Mouse (Mus musculus) forebrain, embryonic 10.5 days (tissue): ENCODE measurements around the gene Rnf144a. TPM values are rescaled to one million over a fixed set of nuclear protein-coding genes. Genes with fewer than 3 reads are reported as not detected.
"Not testable (repeated sequence)": the region's sequence is repeated elsewhere in the genome, so short reads cannot be mapped to it uniquely, and the experiment has no call there.

Source experiments
- DNase-seq: peaks from one replicate; pipeline ENCODE4 v3.0.0-alpha.2; 2017; ENCODE audit warnings: low spot score; ENCODE audit errors: extremely low spot score
- H3K27ac ChIP-seq: fragments of 300-500 bp; sonication (generic); 2 replicates; pipeline ENCODE4 v1.5.1; 2016; ENCODE audit warnings: mild to moderate bottlenecking
- H3K27me3 ChIP-seq: fragments of 300-500 bp; sonication (generic); 2 replicates; pipeline ENCODE4 v1.6.1; 2016; ENCODE audit warnings: mild to moderate bottlenecking; ENCODE audit not compliant: poor library complexity, severe bottlenecking
- H3K36me3 ChIP-seq: fragments of 300-500 bp; sonication (generic); replicated peaks from 2 replicates; pipeline ENCODE4 v1.6.1; 2016; ENCODE audit warnings: mild to moderate bottlenecking, moderate library complexity
- H3K4me1 ChIP-seq: fragments of 300-500 bp; sonication (generic); 2 replicates; pipeline ENCODE4 v1.6.1; 2016
- H3K4me3 ChIP-seq: fragments of 300-500 bp; sonication (generic); 2 replicates; pipeline ENCODE4 v1.5.1; 2016; ENCODE audit warnings: mild to moderate bottlenecking, moderate library complexity
- H3K9me3 ChIP-seq: fragments of 300-500 bp; sonication (generic); 2 replicates; pipeline ENCODE4 v1.6.1; 2016; ENCODE audit warnings: mild to moderate bottlenecking, moderate library complexity
- WGBS: fragments of 180-500 bp; shearing (Covaris S2); methylation state at CpG from one replicate; pipeline ENCODE4 v1.1.7; 2016; 5-methylcytosine and 5-hydroxymethylcytosine counted together
- polyA plus RNA-seq: library from polyadenylated mRNA; unstranded; fragments of >200 nt; fragmentation: Nextera tagmentation; extraction: Ambion mirVana; gene quantifications from 2 replicates; pipeline ENCODE4 v1.2.1, GENCODE M21; 2016

The Rnf144a gene
- polyA plus RNA-seq, 1 experiment from 2014 or later = 41.1 TPM

GRCm38 (mm10) chr12:26329031-26329675 lies 85.9 kb downstream of the Rnf144a start:
- DNase-seq = no peak
- H3K27me3 ChIP-seq = no peaks in the 10 kb centered on the region
- H3K4me1 ChIP-seq = peaks cover 6% of the 10 kb centered on the region; the same call in 1 of the 2 replicates
- no peak overlapping the region for H3K4me3 ChIP-seq
- H3K36me3 ChIP-seq = peaks cover 82% of the 10 kb centered on the region
- 94% methylated on average over 6 of the region's 6 CpGs for WGBS
- H3K9me3 ChIP-seq = no peaks in the 10 kb centered on the region
- H3K27ac ChIP-seq = no peak overlapping the region

GRCm38 (mm10) chr12:26323783-26324364 lies 91.2 kb downstream of the Rnf144a start:
- no peaks in the 10 kb centered on the region for H3K4me1 ChIP-seq
- H3K27me3 ChIP-seq = no peaks in the 10 kb centered on the region
- DNase-seq = no peak
- no peak overlapping the region for H3K4me3 ChIP-seq
- H3K9me3 ChIP-seq = no peaks in the 10 kb centered on the region
- peaks cover 90% of the 10 kb centered on the region for H3K36me3 ChIP-seq
- no peak overlapping the region for H3K27ac ChIP-seq
- 92% methylated on average over 5 of the region's 5 CpGs for whole genome bisulfite sequencing

DNA sequence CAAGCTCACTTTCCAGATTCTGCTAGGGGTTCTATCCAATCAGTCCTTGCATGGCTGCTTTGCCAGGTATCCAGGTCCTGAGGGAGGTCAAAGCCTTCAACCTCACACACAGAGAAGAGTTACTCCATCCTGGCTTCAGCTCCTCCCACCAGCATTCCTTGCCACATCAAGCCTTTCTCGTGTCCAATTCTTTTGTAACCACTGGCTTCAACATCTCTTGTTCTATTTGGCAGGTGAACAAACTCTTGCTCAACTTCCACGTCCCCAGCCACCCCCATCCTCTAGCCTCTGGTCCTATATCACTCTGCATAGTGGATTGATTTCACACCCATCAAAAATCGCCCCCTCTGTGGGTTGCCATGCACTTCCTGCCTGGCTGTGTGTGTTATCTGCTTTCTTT lies 98.8 kb downstream of the Rnf144a start:
- H3K9me3 ChIP-seq = no peaks in the 10 kb centered on the region
- DNase-seq = no peak
- no peaks in the 10 kb centered on the region for H3K27me3 ChIP-seq
- 81% methylated on average over 3 of the region's 3 CpGs for WGBS
- no peak overlapping the region for H3K27ac ChIP-seq
- H3K36me3 ChIP-seq = peaks cover 95% of the 10 kb centered on the region
- no peaks in the 10 kb centered on the region for H3K4me1 ChIP-seq
- H3K4me3 ChIP-seq = no peak overlapping the region

GRCm38 (mm10) chr12:26314959-26315358 lies 100.1 kb downstream of the Rnf144a start:
- H3K36me3 ChIP-seq = peaks cover 93% of the 10 kb centered on the region
- no peak for DNase-seq
- no peak overlapping the region for H3K4me3 ChIP-seq
- WGBS = 53% methylated on average over 5 of the region's 5 CpGs
- H3K4me1 ChIP-seq = no peaks in the 10 kb centered on the region
- H3K27ac ChIP-seq = no peak overlapping the region
- no peaks in the 10 kb centered on the region for H3K9me3 ChIP-seq
- H3K27me3 ChIP-seq = no peaks in the 10 kb centered on the region

DNA sequence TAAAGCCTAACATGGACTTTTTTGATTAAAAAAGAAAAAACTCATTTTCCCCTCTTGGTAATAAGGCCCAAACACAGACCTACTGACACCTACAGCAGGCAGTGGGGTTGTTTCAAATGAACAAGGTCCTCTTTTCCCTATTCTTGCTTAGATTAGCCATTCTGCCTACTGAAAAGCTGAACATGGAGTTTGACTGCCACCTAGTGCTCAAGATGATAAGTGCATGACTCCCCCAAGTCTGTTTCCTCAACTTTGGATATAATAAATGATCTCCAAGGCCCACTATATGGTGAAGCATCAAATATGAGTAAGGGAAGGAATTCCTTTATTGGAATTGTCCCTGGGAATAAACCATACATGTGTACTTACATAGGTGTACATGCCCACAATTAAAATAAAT lies 103.5 kb downstream of the Rnf144a start:
- Histone ChIP-seq H3K36me3 (peaks cover 85% of the 10 kb centered on the region), H3K9me3 (no peaks in the 10 kb centered on the region), H3K4me3 (no peak overlapping the region), H3K4me1 (no peaks in the 10 kb centered on the region), H3K27me3 (no peaks in the 10 kb centered on the region), H3K27ac (no peak overlapping the region)
- DNase-seq = peak; percentile 21

GRCm38 (mm10) chr12:26310247-26310646 lies 104.8 kb downstream of the Rnf144a start:
- no peaks in the 10 kb centered on the region for H3K27me3 ChIP-seq
- WGBS = 97% methylated on average over 11 of the region's 11 CpGs
- H3K9me3 ChIP-seq = no peaks in the 10 kb centered on the region
- no peaks in the 10 kb centered on the region for H3K4me1 ChIP-seq
- no peak overlapping the region for H3K27ac ChIP-seq
- no peak for DNase-seq
- H3K36me3 ChIP-seq = peaks cover 83% of the 10 kb centered on the region
- H3K4me3 ChIP-seq = no peak overlapping the region

DNA sequence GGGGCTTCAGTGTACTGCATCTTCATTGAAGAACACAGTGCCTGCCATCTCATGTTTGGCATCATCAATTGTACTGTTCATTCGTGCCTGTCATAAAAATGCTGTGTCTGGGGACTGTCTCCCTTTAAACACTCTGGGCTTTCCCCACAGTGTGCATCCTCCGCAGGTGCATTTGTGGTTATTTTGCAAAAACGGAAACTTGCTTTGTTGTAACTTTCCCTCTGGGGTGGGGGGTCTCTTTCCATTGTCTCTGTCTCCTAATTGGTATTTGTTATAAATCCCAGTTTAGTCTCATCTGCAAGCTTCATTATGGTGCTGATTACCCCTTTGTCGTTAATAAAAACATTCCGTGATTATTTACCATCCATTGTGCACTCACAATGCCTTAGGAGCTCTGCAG lies 112.2 kb downstream of the Rnf144a start:
- Histone ChIP-seq H3K4me1 (peaks cover 22% of the 10 kb centered on the region), H3K36me3 (peaks cover 21% of the 10 kb centered on the region), H3K27me3 (no peaks in the 10 kb centered on the region), H3K9me3 (no peaks in the 10 kb centered on the region; the same call in 1 of the 2 replicates), H3K27ac (no peak overlapping the region), H3K4me3 (no peak overlapping the region)
- 71% methylated on average over 5 of the region's 5 CpGs for WGBS
- DNase-seq = no peak

- Histone ChIP-seq H3K27me3 (no peaks in the 10 kb centered on the region), H3K4me1 (peaks cover 22% of the 10 kb centered on the region), H3K27ac (0 out of 2 replicates have a peak overlapping the region, but pooled peaks have one; percentile 26), H3K9me3 (no peaks in the 10 kb centered on the region; the same call in 1 of the 2 replicates), H3K4me3 (no peak overlapping the region), H3K36me3 (peaks cover 3% of the 10 kb centered on the region; the same call in 1 of the 2 replicates)
- peak; percentile 20 for DNase-seq
- WGBS = 35% methylated on average over 7 of the region's 7 CpGs
These were observed 115.5 kb downstream of the Rnf144a start for GRCm38 (mm10) chr12:26299515-26300090.

DNA sequence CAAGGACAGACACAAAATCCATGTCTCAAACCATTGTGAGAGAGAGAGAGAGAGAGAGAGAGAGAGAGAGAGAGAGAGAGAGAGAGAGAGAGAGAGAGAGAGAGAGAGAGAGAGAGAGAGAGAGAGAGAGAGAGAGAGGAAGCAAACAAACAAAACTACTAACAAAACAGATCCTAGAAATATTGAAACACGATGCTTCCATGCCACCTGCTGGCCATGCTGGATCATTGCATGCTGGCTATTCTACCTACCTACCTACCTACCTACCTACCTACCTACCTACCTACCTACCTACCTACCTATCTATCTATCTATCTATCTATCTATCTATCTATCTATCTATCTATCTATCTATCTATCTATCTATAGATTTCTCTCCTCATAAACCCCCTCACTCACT lies 119.1 kb downstream of the Rnf144a start:
- H3K27ac ChIP-seq, H3K27me3 ChIP-seq, H3K4me3 ChIP-seq, H3K36me3 ChIP-seq, H3K9me3 ChIP-seq, DNase-seq: not testable (repeated sequence)
- 29% methylated on average over 1 of the region's 1 CpGs for WGBS
- peaks cover 11% of the 10 kb centered on the region for H3K4me1 ChIP-seq

- no peaks in the 10 kb centered on the region for H3K9me3 ChIP-seq
- no peak overlapping the region for H3K27ac ChIP-seq
- 83% methylated on average over 2 of the region's 2 CpGs for WGBS
- DNase-seq = no peak
- H3K36me3 ChIP-seq = no peaks in the 10 kb centered on the region
- no peaks in the 10 kb centered on the region for H3K4me1 ChIP-seq
- no peaks in the 10 kb centered on the region; the same call in 1 of the 2 replicates for H3K27me3 ChIP-seq
- no peak overlapping the region for H3K4me3 ChIP-seq
These were observed 125.9 kb downstream of the Rnf144a start for GRCm38 (mm10) chr12:26289200-26289599.

DNA sequence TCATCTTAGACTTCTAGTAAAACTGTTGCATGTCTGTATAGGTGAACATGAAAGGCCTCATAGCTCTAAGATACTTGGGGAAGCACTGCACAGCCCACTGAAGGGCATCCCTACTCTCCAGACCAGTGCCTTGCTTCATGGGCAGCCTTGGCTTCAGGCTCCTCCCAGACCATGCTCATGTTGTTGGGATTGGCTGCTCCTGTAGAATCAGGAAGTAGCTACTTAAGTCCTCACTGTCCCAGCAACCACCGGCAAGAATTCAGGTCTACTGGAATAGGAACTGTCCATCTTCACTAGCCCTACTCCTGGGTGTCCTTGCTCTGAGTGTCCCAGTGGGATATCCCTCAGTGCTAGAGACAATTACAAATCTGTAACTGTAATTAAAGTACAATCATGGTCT lies 126.7 kb downstream of the Rnf144a start:
- H3K27ac ChIP-seq = no peak overlapping the region
- no peak for DNase-seq
- no peaks in the 10 kb centered on the region; the same call in 1 of the 2 replicates for H3K27me3 ChIP-seq
- no peak overlapping the region for H3K4me3 ChIP-seq
- H3K9me3 ChIP-seq = no peaks in the 10 kb centered on the region
- no peaks in the 10 kb centered on the region for H3K36me3 ChIP-seq
- WGBS = 85% methylated on average over 1 of the region's 1 CpGs
- H3K4me1 ChIP-seq = no peaks in the 10 kb centered on the region

- Histone ChIP-seq H3K4me1 (no peaks in the 10 kb centered on the region), H3K27me3 (no peaks in the 10 kb centered on the region; the same call in 1 of the 2 replicates), H3K36me3 (no peaks in the 10 kb centered on the region), H3K4me3 (no peak overlapping the region), H3K9me3 (no peaks in the 10 kb centered on the region), H3K27ac (no peak overlapping the region)
- 94% methylated on average over 8 of the region's 8 CpGs for WGBS
- DNase-seq = no peak
These were observed 129.1 kb downstream of the Rnf144a start for GRCm38 (mm10) chr12:26285939-26286338.

DNA sequence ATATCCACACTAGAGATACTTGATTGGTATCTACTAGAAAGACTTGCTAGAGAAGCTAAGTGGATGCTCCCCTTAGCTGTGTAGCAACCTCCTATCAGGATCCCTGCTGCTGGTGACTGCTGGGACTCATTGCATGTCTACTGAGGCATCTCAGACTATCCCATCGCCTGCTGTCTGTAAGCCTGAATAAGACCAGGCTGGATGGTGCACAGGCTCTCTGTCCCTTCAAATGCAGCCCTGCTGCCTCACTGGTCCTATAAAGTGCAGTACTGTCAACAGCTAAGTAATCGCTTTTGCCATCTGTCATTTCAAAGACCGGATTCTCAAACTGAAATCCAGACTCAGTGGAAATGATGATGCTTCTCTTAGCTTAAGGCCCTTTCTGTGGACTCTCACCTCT lies 129.6 kb downstream of the Rnf144a start:
- no peak overlapping the region for H3K4me3 ChIP-seq
- no peak for DNase-seq
- H3K9me3 ChIP-seq = no peaks in the 10 kb centered on the region
- no peaks in the 10 kb centered on the region for H3K36me3 ChIP-seq
- H3K4me1 ChIP-seq = no peaks in the 10 kb centered on the region
- H3K27ac ChIP-seq = no peak overlapping the region
- WGBS = 81% methylated on average over 3 of the region's 3 CpGs
- H3K27me3 ChIP-seq = no peaks in the 10 kb centered on the region; the same call in 1 of the 2 replicates
